Mouse (Mus musculus) myocyte (in vitro differentiated cells): ENCODE results near the gene Dnaja4. TPM values are rescaled to one million over a fixed set of nuclear protein-coding genes. Genes with fewer than 3 reads are reported as not detected.

Source experiments
- H3K27me3 ChIP-seq: one replicate; pipeline ENCODE4 v1.6.1; 2011; ENCODE audit not compliant: control insufficient read depth, insufficient read depth, insufficient read length
- H3K36me3 ChIP-seq: one replicate; pipeline ENCODE4 v1.6.1; 2011; ENCODE audit not compliant: control insufficient read depth, insufficient read depth
- H3K4me2 ChIP-seq: one replicate; pipeline ENCODE4 v1.6.1; 2011; ENCODE audit warnings: low read depth, control low read depth
- H3K4me3 ChIP-seq: one replicate; pipeline ENCODE4 v1.5.1; 2011; ENCODE audit warnings: mild to moderate bottlenecking, control low read depth, moderate library complexity
- H3K79me2 ChIP-seq: one replicate; pipeline ENCODE4 v1.6.1; 2011; ENCODE audit not compliant: control insufficient read depth, insufficient read depth
- H3ac ChIP-seq: one replicate; pipeline ENCODE4 v1.6.1; 2011; ENCODE audit not compliant: control insufficient read depth, insufficient read length
- CEBPB ChIP-seq: IDR thresholded peaks from 2 replicates; pipeline ENCODE4 v1.6.1; 2011; ENCODE audit warnings: mild to moderate bottlenecking, moderate library complexity; ENCODE audit not compliant: poor library complexity, insufficient read depth, severe bottlenecking
- E2F4 ChIP-seq: IDR thresholded peaks from one replicate; pipeline ENCODE4 v1.6.1; 2011; ENCODE audit warnings: mild to moderate bottlenecking, control low read depth, moderate library complexity; ENCODE audit not compliant: insufficient read depth
- MAX ChIP-seq: IDR thresholded peaks from one replicate; pipeline ENCODE4 v1.6.1; 2011; ENCODE audit warnings: low read depth, mild to moderate bottlenecking, control low read depth
- MYOD1 ChIP-seq, 3 experiments: IDR thresholded peaks; one replicate each; pipeline ENCODE4 v1.6.1; 2011; ENCODE audit warnings: control low read depth in 2 of 3, low read depth in 2 of 3, mild to moderate bottlenecking in 2 of 3, moderate library complexity in 1 of 3; ENCODE audit not compliant: insufficient read length in 2 of 3, control insufficient read depth in 1 of 3
- MYOG ChIP-seq, 3 experiments: IDR thresholded peaks; one replicate each; pipeline ENCODE4 v1.6.1; 2011; ENCODE audit warnings: control low read depth in 2 of 3, low read depth in 2 of 3, mild to moderate bottlenecking in 2 of 3; ENCODE audit not compliant: insufficient read length in 2 of 3, control insufficient read depth in 1 of 3, insufficient read depth in 1 of 3
- POLR2A ChIP-seq: IDR thresholded peaks from one replicate; pipeline ENCODE4 v1.6.1; 2011; ENCODE audit warnings: low read depth, mild to moderate bottlenecking, control low read depth, moderate library complexity; ENCODE audit not compliant: insufficient read length
- POLR2AphosphoS2 ChIP-seq: IDR thresholded peaks from one replicate; pipeline ENCODE4 v1.6.1; 2011; ENCODE audit warnings: low read depth, control low read depth; ENCODE audit not compliant: insufficient read length
- REST ChIP-seq: IDR thresholded peaks from one replicate; pipeline ENCODE4 v1.6.1; 2011; ENCODE audit warnings: mild to moderate bottlenecking, control low read depth, moderate library complexity; ENCODE audit not compliant: insufficient read depth, insufficient read length
- SRF ChIP-seq: IDR thresholded peaks from one replicate; pipeline ENCODE4 v1.6.1; 2011; ENCODE audit warnings: low read depth; ENCODE audit not compliant: control insufficient read depth, insufficient read length
- TCF12 ChIP-seq: IDR thresholded peaks from one replicate; pipeline ENCODE4 v1.6.1; 2011; ENCODE audit warnings: mild to moderate bottlenecking, control low read depth; ENCODE audit not compliant: poor library complexity, insufficient read depth, severe bottlenecking
- TCF3 ChIP-seq: IDR thresholded peaks from one replicate; pipeline ENCODE4 v1.6.1; 2011; ENCODE audit warnings: low read depth, control low read depth; ENCODE audit not compliant: insufficient read length
- USF1 ChIP-seq: IDR thresholded peaks from one replicate; pipeline ENCODE4 v1.6.1; 2011; ENCODE audit warnings: low read depth, mild to moderate bottlenecking, control low read depth, moderate library complexity
- polyA plus RNA-seq: library from polyadenylated mRNA; unstranded; fragments of >200 nt; fragmentation: generic; extraction: Trizol; gene quantifications from one replicate; pipeline ENCODE4 v1.2.1, GENCODE M21; 2012; ENCODE audit warnings: missing spikeins

The Dnaja4 gene
- polyA plus RNA-seq, 1 experiment: 11.7 TPM

- no peak for TF ChIP-seq CEBPB
- no peak for TF ChIP-seq USF1
- peak; percentile 32 for TF ChIP-seq REST
- TF ChIP-seq MAX: no peak
- peak in 2 of 3 experiments; percentile 24 to 40 for TF ChIP-seq MYOD1 (IDR thresholded peaks at IDR 0.05; ENCODE audit: control insufficient read depth in 1 of 3, insufficient read length in 2 of 3, low read depth in 2 of 3)
- TF ChIP-seq POLR2AphosphoS2: peak; percentile 98
- TF ChIP-seq E2F4: peak; percentile 3
- peak in 2 of 3 experiments; percentile 14 to 49 for TF ChIP-seq MYOG (IDR thresholded peaks at IDR 0.05; ENCODE audit: control insufficient read depth in 1 of 3, insufficient read depth in 1 of 3, insufficient read length in 2 of 3, low read depth in 2 of 3)
- TF ChIP-seq TCF3: no peak
- TF ChIP-seq SRF: peak; percentile 90
- peak; percentile 99 for TF ChIP-seq POLR2A
- no peak for TF ChIP-seq TCF12
Measured at GRCm38 (mm10) chr9:54733921-54734638, 35.4 kb downstream of the Dnaja4 start, which contains the start of gene Wdr61. Gene Wdr61, minus strand, starts transcription at chr9:54734519.

DNA sequence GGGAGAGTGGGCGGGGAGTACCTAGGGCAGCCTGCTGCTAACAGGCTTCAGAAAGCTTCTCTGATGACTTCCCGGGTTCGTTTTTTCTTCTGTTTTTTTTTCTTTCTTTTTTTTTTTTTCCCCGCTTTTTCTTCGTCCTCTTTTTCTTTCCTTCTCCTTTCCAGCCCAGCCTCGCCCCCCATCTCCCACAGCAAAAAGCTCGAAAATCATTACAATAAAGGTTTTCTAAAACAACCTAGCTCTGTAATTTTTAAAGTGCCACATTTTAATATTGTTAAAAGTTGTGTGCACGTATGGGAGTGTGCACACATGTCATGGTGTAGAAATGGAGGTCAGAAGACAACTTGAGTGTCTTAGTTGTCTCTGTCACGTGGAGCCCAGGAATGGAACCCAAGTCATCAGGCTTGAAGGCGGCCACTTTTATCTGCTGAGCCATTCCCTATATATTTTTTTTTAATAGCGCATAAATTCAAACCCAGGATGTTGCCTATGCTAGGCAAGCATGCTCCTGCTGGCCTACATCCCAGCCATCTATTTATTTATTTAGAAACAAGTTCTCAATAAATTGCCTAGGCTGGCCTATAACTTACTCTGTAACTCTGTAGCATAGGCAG is 36.1 kb downstream of the Dnaja4 start:
- Histone ChIP-seq H3K36me3 (peaks cover 7% of the 10 kb centered on the region), H3K27me3 (no peaks in the 10 kb centered on the region), H3ac (peak overlapping the region; percentile 57), H3K4me3 (peak overlapping the region; percentile 91), H3K79me2 (peaks cover 35% of the 10 kb centered on the region), H3K4me2 (peak overlapping the region; percentile 83)
- TF ChIP-seq CEBPB: no peak
- no peak for TF ChIP-seq MYOG (IDR thresholded peaks at IDR 0.05; ENCODE audit: control insufficient read depth in 1 of 3, insufficient read depth in 1 of 3, insufficient read length in 2 of 3, low read depth in 2 of 3)
- no peak for TF ChIP-seq TCF3
- TF ChIP-seq E2F4: no peak
- TF ChIP-seq MAX: no peak
- no peak for TF ChIP-seq REST
- TF ChIP-seq POLR2A: no peak
- TF ChIP-seq MYOD1 (IDR thresholded peaks at IDR 0.05; ENCODE audit: control insufficient read depth in 1 of 3, insufficient read length in 2 of 3, low read depth in 2 of 3): no peak
- TF ChIP-seq USF1: no peak
- TF ChIP-seq POLR2AphosphoS2: no peak
- TF ChIP-seq SRF: no peak
- no peak for TF ChIP-seq TCF12

More at GRCm38 (mm10) chr9:54733921-54734638, 35.4 kb downstream of the Dnaja4 start, which contains the start of gene Wdr61:
- Histone ChIP-seq H3K79me2 (peaks cover 35% of the 10 kb centered on the region), H3K4me3 (peak within 1 kb of the TSS; percentile 91), H3ac (peak within 1 kb of the TSS; percentile 57), H3K4me2 (peak within 1 kb of the TSS; percentile 83), H3K27me3 (no peaks in the 10 kb centered on the region), H3K36me3 (peaks cover 7% of the 10 kb centered on the region)

GRCm38 (mm10) chr9:54736284-54736701 is 37.6 kb downstream of the Dnaja4 start:
- H3K36me3 ChIP-seq: no peaks in the 10 kb centered on the region
- no peak overlapping the region for H3K4me3 ChIP-seq
- no peaks in the 10 kb centered on the region for H3K27me3 ChIP-seq
- no peak overlapping the region for H3ac ChIP-seq
- peaks cover 30% of the 10 kb centered on the region for H3K79me2 ChIP-seq
- TF ChIP-seq MYOG (IDR thresholded peaks at IDR 0.05; ENCODE audit: control insufficient read depth in 1 of 3, insufficient read depth in 1 of 3, insufficient read length in 2 of 3, low read depth in 2 of 3) (no peak), CEBPB (no peak), USF1 (no peak), TCF12 (no peak), REST (no peak), E2F4 (no peak), TCF3 (no peak), POLR2A (no peak), MYOD1 (IDR thresholded peaks at IDR 0.05; ENCODE audit: control insufficient read depth in 1 of 3, insufficient read length in 2 of 3, low read depth in 2 of 3) (no peak), POLR2AphosphoS2 (no peak), MAX (no peak)
- H3K4me2 ChIP-seq: peak overlapping the region; percentile 55

GRCm38 (mm10) chr9:54738376-54738775 is 39.7 kb downstream of the Dnaja4 start:
- Histone ChIP-seq H3K27me3 (no peaks in the 10 kb centered on the region), H3K4me2 (no peak overlapping the region), H3K4me3 (no peak overlapping the region), H3K36me3 (no peaks in the 10 kb centered on the region), H3K79me2 (peaks cover 9% of the 10 kb centered on the region), H3ac (no peak overlapping the region)
- TF ChIP-seq POLR2AphosphoS2: no peak
- no peak for TF ChIP-seq USF1
- TF ChIP-seq POLR2A: no peak
- TF ChIP-seq MAX: no peak
- TF ChIP-seq TCF12: no peak
- TF ChIP-seq E2F4: no peak
- TF ChIP-seq CEBPB: no peak
- no peak for TF ChIP-seq SRF
- no peak for TF ChIP-seq MYOD1 (IDR thresholded peaks at IDR 0.05; ENCODE audit: control insufficient read depth in 1 of 3, insufficient read length in 2 of 3, low read depth in 2 of 3)
- TF ChIP-seq REST: no peak
- no peak for TF ChIP-seq TCF3
- no peak for TF ChIP-seq MYOG (IDR thresholded peaks at IDR 0.05; ENCODE audit: control insufficient read depth in 1 of 3, insufficient read depth in 1 of 3, insufficient read length in 2 of 3, low read depth in 2 of 3)
